Mouse (Mus musculus): ENCODE results near the gene Pgs1.

DNA sequence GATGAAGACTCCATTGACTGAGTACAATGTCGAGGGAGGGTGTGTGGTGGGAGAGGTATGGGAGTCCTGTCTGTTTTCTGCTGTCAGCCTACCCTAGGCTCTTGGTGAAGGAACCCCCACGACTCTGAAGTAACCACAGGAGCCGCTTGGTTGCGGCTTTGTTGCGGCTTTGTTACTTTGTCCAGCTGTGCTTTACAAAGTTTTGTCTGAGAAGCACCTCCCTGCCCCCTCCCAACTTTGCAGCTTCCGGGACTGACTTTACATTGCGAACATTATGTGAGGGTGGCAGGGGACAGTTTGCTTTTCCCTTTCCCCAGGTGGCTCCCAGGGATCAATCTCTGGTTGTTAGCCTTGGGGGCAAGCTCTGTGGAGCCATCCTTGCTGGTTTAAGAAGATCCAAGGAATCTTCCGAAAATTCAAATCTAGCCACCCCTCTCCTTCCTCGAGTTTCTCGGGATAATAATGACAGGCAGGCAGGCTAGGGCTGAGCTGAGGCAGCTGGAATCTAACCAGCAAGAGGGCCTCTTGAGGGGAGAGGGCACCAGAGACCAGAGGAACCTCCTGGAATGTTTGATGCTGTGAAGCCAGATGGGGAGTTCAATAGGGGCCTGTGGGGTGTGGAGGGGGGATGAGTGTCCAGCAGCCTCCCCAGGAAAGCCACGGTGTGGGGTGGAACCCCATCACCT lies 85.3 kb downstream of the Pgs1 start:
- TF ChIP-seq CTCF (IDR thresholded peaks at IDR 0.05; ENCODE audit: control insufficient read depth, insufficient read depth, insufficient read length): no peak
- TF ChIP-seq CEBPB (IDR thresholded peaks at IDR 0.05; ENCODE audit: low read depth): no peak
- TF ChIP-seq MAX (IDR thresholded peaks at IDR 0.05): no peak
- no peak for TF ChIP-seq MYOG (IDR thresholded peaks at IDR 0.05; ENCODE audit: control insufficient read depth, extremely low read depth, insufficient read length)

All from C2C12 (cell line).